Mouse (Mus musculus) layer of hippocampus, postnatal 36 days (tissue): ENCODE data around the gene Ndufv2. TPM values are rescaled to one million over a fixed set of nuclear protein-coding genes. Genes with fewer than 3 reads are reported as not detected.
"Not testable (repeated sequence)": the region's sequence is repeated elsewhere in the genome, so short reads cannot be mapped to it uniquely, and the experiment has no call there.

ENCODE experiments used
- DNase-seq, 2 experiments: peaks; one replicate each; pipeline ENCODE4 v3.0.0; 2022
- total RNA-seq, 2 experiments: library from RNA; stranded (reverse); gene quantifications; 2 replicates each; pipeline ENCODE4 v1.2.3; 2021

The Ndufv2 gene
- total RNA-seq, 2 experiments from 2014 or later: 257 to 261 TPM

GRCm38 (mm10) chr17:66084486-66084885 is 16.9 kb downstream of the Ndufv2 start:
- no peak for DNase-seq

GRCm38 (mm10) chr17:66077437-66077850 is 23.9 kb downstream of the Ndufv2 start:
- no peak for DNase-seq

- peak; percentile 95 to 96 for DNase-seq
Observed at GRCm38 (mm10) chr17:66076934-66077333, 24.4 kb downstream of the Ndufv2 start, which contains the start of gene Ankrd12. Gene Ankrd12 (minus strand): TSS chr17:66077089.

DNA sequence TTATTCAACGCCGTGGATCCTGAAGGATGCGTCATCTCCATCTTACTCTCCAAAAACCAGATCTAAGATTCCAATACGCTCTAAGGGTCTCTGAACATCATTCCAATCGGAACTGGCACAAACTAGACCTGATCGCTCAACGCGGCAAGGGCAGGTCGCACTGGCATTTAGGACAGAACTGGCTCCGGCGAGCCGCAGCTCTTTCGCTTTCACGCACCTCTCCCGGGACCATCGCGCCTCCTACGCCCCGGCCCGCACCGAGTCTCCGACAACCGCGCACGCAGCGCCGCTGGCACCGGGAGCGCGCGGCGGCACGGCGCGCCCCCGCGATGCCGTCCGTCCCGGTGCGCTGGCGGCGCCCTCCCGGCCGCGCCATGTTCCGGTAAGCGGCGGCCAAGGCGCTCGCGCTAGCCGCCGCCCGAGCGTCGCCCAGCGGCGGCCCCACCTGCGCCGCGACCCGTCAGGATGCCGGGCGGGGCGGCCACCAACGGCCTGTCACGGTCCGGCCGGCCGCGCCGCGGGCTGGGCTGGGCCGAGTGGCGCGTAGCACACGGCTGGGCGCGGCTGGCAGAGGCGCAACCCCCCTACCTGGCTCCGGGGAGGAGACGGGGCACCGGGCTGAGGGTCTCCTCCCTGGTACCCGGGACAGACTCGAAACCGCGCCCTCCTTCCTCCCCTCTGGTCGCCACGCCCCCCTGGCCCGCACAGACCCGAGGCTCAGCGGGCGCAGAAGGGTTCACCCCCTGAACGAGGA is 25.0 kb downstream of the Ndufv2 start:
- peak; percentile 39 to 46 for DNase-seq

GRCm38 (mm10) chr17:66075827-66076173 is 25.6 kb downstream of the Ndufv2 start:
- DNase-seq: no peak

DNA sequence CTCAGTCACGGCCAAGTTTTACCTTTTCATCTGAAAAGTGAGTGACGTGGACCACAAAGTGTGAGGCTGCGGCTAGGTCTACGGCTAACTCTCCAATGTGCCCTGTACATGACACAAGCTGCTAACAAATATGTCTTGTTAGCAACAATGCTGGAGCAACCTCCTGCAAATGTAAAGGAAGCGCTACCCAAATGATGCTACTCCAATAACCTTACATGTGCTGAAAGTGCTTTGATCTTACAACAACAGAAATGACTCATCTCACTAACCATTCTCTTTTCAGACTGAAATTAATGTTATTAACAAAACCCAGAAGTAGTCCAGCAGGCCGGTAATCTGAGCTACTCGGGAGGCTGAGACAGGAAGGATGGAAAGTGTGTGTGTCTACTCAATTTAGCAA is 27.4 kb downstream of the Ndufv2 start:
- DNase-seq: no peak

- not testable (repeated sequence) for DNase-seq
Observed at GRCm38 (mm10) chr17:66069036-66069435, 32.3 kb downstream of the Ndufv2 start.

- no peak for DNase-seq
Observed at GRCm38 (mm10) chr17:66065115-66065514, 36.2 kb downstream of the Ndufv2 start.

GRCm38 (mm10) chr17:66061241-66061938 is 40.0 kb downstream of the Ndufv2 start:
- DNase-seq: no peak

DNA sequence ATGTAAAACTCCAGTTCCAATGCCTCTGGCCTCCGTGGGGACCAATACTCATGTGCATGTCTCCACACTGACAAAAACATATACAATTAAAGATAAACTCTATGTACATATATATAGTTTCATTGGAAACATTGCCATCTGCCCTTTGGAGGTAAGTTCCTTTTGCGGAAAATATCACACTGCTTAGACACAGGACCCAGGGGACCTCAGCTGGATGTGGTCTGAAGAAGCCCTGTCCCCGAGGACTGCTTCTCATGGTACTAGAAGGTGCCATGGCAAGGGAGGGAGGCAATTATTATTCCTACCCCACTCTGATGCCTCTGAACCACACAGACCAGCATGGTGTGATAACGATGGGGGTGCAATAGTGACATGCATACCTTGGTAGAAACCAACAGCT is 43.2 kb downstream of the Ndufv2 start:
- no peak for DNase-seq

- no peak for DNase-seq
Observed at GRCm38 (mm10) chr17:66057145-66057544, 44.2 kb downstream of the Ndufv2 start.

GRCm38 (mm10) chr17:66053349-66053748 is 48.0 kb downstream of the Ndufv2 start:
- no peak for DNase-seq

DNA sequence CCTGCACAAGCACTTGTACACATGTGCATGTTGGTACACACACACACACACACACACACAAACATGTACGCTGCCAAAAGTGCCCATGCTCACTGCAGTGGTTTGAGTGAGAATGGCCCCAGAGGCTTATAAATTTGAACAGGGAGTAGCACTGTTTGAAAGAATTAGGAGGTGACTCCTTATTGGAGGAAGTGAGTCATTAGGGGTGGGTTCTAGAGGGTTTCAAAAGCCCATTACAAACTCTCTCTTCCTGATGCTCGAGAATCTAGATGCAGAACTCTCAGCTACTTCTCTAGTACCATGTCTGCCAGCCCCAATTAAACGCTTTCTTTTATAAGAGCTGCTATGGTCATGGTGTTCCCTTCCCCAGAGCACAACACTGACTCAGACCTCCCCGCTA is 52.6 kb downstream of the Ndufv2 start:
- no peak for DNase-seq

GRCm38 (mm10) chr17:66048199-66048598 is 53.2 kb downstream of the Ndufv2 start:
- no peak for DNase-seq

DNA sequence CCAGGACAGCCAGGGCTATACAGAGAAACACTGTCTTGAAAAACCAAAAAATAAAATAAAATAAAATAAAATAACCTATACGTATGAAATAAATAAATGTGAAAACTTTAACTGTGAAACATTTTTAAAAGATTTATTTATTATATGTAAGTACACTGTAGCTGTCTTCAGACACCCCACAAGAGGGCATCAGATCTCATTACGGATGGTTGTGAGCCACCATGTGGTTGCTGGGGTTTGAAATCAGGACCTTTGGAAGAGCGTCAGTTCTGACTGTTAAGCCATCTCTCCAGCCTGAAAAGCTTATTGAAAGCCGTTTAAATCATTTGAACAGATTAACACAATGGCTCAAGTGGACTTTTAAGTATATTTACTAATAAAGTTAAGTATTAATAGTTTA is 57.7 kb downstream of the Ndufv2 start:
- DNase-seq: not testable (repeated sequence)

- no peak for DNase-seq
Observed at GRCm38 (mm10) chr17:66041020-66041419, 60.3 kb downstream of the Ndufv2 start.

DNA sequence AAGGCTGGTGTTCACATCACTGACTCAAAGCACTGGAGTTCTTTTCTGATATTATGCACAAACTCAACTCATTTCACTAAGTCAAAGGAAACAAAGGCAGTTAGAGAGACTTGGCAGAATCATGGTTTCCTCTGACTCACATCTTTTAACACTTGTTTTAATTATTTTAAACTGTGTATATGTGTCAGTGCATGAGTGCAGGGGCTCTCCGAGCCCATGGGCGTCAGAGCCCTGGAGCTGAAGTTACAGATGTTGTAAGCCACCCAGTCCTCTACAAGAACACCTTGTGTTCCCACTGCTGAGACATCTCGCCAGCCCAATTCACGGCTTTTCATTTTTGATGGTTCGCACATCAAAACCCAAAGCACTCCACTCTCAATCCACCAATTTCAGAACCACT is 68.1 kb downstream of the Ndufv2 start:
- no peak for DNase-seq

DNA sequence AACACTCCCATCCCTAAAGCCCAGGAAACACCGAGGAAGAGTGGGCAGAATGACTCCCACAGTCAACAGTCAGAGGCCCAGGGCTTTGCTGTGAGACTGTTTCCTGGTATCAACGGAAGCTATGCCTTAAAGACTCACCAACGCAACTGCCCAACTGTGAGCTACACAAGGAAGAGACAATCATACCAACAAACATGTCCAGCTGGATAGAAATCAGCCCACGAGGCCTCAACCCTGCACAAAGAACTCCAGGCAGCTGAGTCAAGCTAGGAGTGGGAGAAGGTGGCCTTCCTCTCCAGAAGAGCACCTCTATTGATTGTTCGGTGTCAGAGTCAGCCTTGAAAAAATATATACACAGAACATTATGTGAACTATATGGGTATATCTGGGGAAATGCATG is 69.4 kb downstream of the Ndufv2 start:
- DNase-seq: no peak

Other genes starting within 250 kb of the Ndufv2 start
- gene Ralbp1, start 215.8 kb downstream of the Ndufv2 start, total RNA-seq: 10 to 100 TPM; 55.1 to 59.2 TPM
- gene Twsg1, start 150.3 kb downstream of the Ndufv2 start, total RNA-seq: 10 to 100 TPM; 27.8 to 28.5 TPM
- 100 to 1,000 TPM; 186 to 190 TPM for gene Ankrd12, start 24.5 kb downstream of the Ndufv2 start, total RNA-seq
- 10 to 100 TPM; 38.2 to 39.1 TPM for gene Washc1, start 10.0 kb upstream of the Ndufv2 start, total RNA-seq
- gene Ddx11, start 22.0 kb upstream of the Ndufv2 start, total RNA-seq: 1 to 10 TPM; 1.1 to 1.9 TPM